Mouse (Mus musculus): ENCODE data around the gene Aff3.

Gene Aff3

GRCm38 (mm10) chr1:38392928-38393327 is 271.8 kb downstream of the Aff3 start:
- peak; percentile 72 for DNase-seq (ENCODE audit: low read depth, low spot score)

GRCm38 (mm10) chr1:38390886-38391249 is 273.9 kb downstream of the Aff3 start:
- no peak for DNase-seq (ENCODE audit: low read depth, low spot score)

- no peak for DNase-seq (ENCODE audit: low read depth, low spot score)
Observed at GRCm38 (mm10) chr1:38390235-38390885, 274.4 kb downstream of the Aff3 start.

GRCm38 (mm10) chr1:38389576-38389975 is 275.2 kb downstream of the Aff3 start:
- DNase-seq (ENCODE audit: low read depth, low spot score): no peak

GRCm38 (mm10) chr1:38388466-38388865 is 276.3 kb downstream of the Aff3 start:
- DNase-seq (ENCODE audit: low read depth, low spot score): no peak

GRCm38 (mm10) chr1:38387438-38387837 is 277.3 kb downstream of the Aff3 start:
- no peak for DNase-seq (ENCODE audit: low read depth, low spot score)

GRCm38 (mm10) chr1:38384457-38385121 is 280.2 kb downstream of the Aff3 start:
- no peak for DNase-seq (ENCODE audit: low read depth, low spot score)

GRCm38 (mm10) chr1:38384010-38384409 is 280.7 kb downstream of the Aff3 start:
- no peak for DNase-seq (ENCODE audit: low read depth, low spot score)

GRCm38 (mm10) chr1:38382683-38383082 is 282.1 kb downstream of the Aff3 start:
- DNase-seq (ENCODE audit: low read depth, low spot score): no peak

GRCm38 (mm10) chr1:38377930-38378329 is 286.8 kb downstream of the Aff3 start:
- DNase-seq (ENCODE audit: low read depth, low spot score): no peak

GRCm38 (mm10) chr1:38369166-38369565 is 295.6 kb downstream of the Aff3 start:
- DNase-seq (ENCODE audit: low read depth, low spot score): no peak

- no peak for DNase-seq (ENCODE audit: low read depth, low spot score)
Observed at GRCm38 (mm10) chr1:38368081-38368689, 296.6 kb downstream of the Aff3 start.

GRCm38 (mm10) chr1:38367404-38368080 is 297.2 kb downstream of the Aff3 start:
- no peak for DNase-seq (ENCODE audit: low read depth, low spot score)

GRCm38 (mm10) chr1:38363856-38364255 is 300.9 kb downstream of the Aff3 start:
- DNase-seq (ENCODE audit: low read depth, low spot score): no peak

- DNase-seq (ENCODE audit: low read depth, low spot score): no peak
Observed at GRCm38 (mm10) chr1:38362275-38362674, 302.5 kb downstream of the Aff3 start.

GRCm38 (mm10) chr1:38358797-38359349 is 305.9 kb downstream of the Aff3 start:
- DNase-seq (ENCODE audit: low read depth, low spot score): no peak

GRCm38 (mm10) chr1:38357933-38358796 is 306.6 kb downstream of the Aff3 start:
- DNase-seq (ENCODE audit: low read depth, low spot score): no peak

- no peak for DNase-seq (ENCODE audit: low read depth, low spot score)
Observed at GRCm38 (mm10) chr1:38354585-38354984, 310.2 kb downstream of the Aff3 start.

- DNase-seq (ENCODE audit: low read depth, low spot score): no peak
Observed at GRCm38 (mm10) chr1:38347346-38347745, 317.4 kb downstream of the Aff3 start.

GRCm38 (mm10) chr1:38334206-38334605 is 330.5 kb downstream of the Aff3 start:
- DNase-seq (ENCODE audit: low read depth, low spot score): no peak

- no peak for DNase-seq (ENCODE audit: low read depth, low spot score)
Observed at GRCm38 (mm10) chr1:38332919-38333318, 331.8 kb downstream of the Aff3 start.

Data from mesoderm, embryonic 11.5 days (tissue).